Mouse (Mus musculus) brain, embryonic 14.5 days (tissue): ENCODE measurements around the gene Cyp4a30b.

ENCODE experiments used
- CTCF ChIP-seq: fragments of 200-500 bp; IDR thresholded peaks from 2 replicates; pipeline ENCODE4 v1.5.1; 2012; ENCODE audit warnings: inconsistent platforms, mild to moderate bottlenecking, moderate library complexity, borderline replicate concordance; ENCODE audit not compliant: insufficient read depth, insufficient read length; ENCODE audit errors: extremely low read depth
- POLR2A ChIP-seq: fragments of 200-500 bp; IDR thresholded peaks from 2 replicates; pipeline ENCODE4 v1.6.1; 2012; ENCODE audit warnings: mild to moderate bottlenecking, inconsistent platforms, borderline replicate concordance; ENCODE audit not compliant: poor library complexity, insufficient read depth, insufficient read length, severe bottlenecking; ENCODE audit errors: extremely low read depth

- no peak for TF ChIP-seq CTCF
- no peak for TF ChIP-seq POLR2A
These were observed at the start of gene Cyp4a30b for GRCm38 (mm10) chr4:115452304-115452703.
